Comparison of ENCODE assay signal across 11 mouse cellular contexts in genomic region chr13:112023171-112023570, GRCm38 (mm10).
DNase-seq lines count a peak whose midpoint lies in the region; ATAC-seq lines count a peak whose summit lies in the region.
"Had no signal": no experiment of that assay in that cellular context is flagged by ENCODE, and none has a peak within 500 bp of the region (broad histone marks: within the 10 kb centered on the region; RNA-seq: fewer than 3 reads in every experiment).

No protein-coding gene starts in this region.

- DNase-seq in gastrocnemius, postnatal 14 days = peak; percentile 15
- no peak for DNase-seq in gastrocnemius, postnatal 10 days
- peak; percentile 33 for DNase-seq in MN1 (ENCODE audit: low spot score)
- DNase-seq in kidney, adult 11 months = peak; percentile 62
- DNase-seq in kidney, postnatal 36 days = peak; percentile 51 to 53
- DNase-seq in left cerebral cortex, postnatal 36 days (ENCODE audit: low spot score in 2 of 2) = no peak
- no peak for DNase-seq in frontal cortex, postnatal 14 days (ENCODE audit: low spot score in 2 of 2)
- DNase-seq: cerebellum, adult 18-20 months; heart, adult 11 months; thymus, adult 2 months had no signal

- no peak for ATAC-seq in granulocyte monocyte progenitor cell, adult 5-6 weeks (replicated peaks; ENCODE audit: poor library complexity, severe bottlenecking)

- intact Hi-C loops in gastrocnemius, postnatal 14 days (cut with DNase I; ENCODE audit: low total_unique reads) = no loop called here
- intact Hi-C loops in left cerebral cortex, postnatal 36 days (cut with DNase I) = no loop called here

Comparison
In these comparisons a context has a peak if more than half of its experiments do, and no peak if none do; other contexts are left out.
1. DNase-seq: peak in gastrocnemius, postnatal 14 days (single experiment), MN1 (single experiment), kidney, adult 11 months (single experiment) and kidney, postnatal 36 days (2 of 2); none in gastrocnemius, postnatal 10 days (single experiment), left cerebral cortex, postnatal 36 days (0 of 2) and frontal cortex, postnatal 14 days (0 of 2).